Mouse (Mus musculus) limb, embryonic 11.5 days (tissue): ENCODE measurements around the gene Nhej1. TPM values are rescaled to one million over a fixed set of nuclear protein-coding genes. Genes with fewer than 3 reads are reported as not detected.

Experiments
- ATAC-seq: fragments of 200-750 bp; cut with Nextera tagmentation; 2 replicates; pipeline ENCODE4 v1.8.0; 2017; ENCODE audit warnings: low read depth; ENCODE audit not compliant: insufficient number of reproducible peaks, low FRiP score, low TSS enrichment
- DNase-seq: peaks from one replicate; pipeline ENCODE4 v3.0.0-alpha.2; 2015; ENCODE audit warnings: low spot score
- H3K27ac ChIP-seq: fragments of 300-500 bp; sonication (generic); replicated peaks from 2 replicates; pipeline ENCODE4 v1.5.1; 2014; ENCODE audit warnings: low read depth, mild to moderate bottlenecking, low read length
- H3K27me3 ChIP-seq: fragments of 300-500 bp; sonication (generic); 2 replicates; pipeline ENCODE4 v1.6.1; 2014; ENCODE audit warnings: mild to moderate bottlenecking, low read length, mixed read lengths; ENCODE audit not compliant: control insufficient read depth, insufficient read depth
- H3K36me3 ChIP-seq: fragments of 300-500 bp; sonication (generic); 2 replicates; pipeline ENCODE4 v1.6.1; 2014; ENCODE audit warnings: mild to moderate bottlenecking, low read length, moderate library complexity, mixed read lengths; ENCODE audit not compliant: control insufficient read depth, insufficient read depth
- H3K4me1 ChIP-seq: fragments of 300-500 bp; sonication (generic); 2 replicates; pipeline ENCODE4 v1.6.1; 2014; ENCODE audit warnings: low read length, mixed read lengths; ENCODE audit not compliant: control insufficient read depth, insufficient read depth
- H3K4me2 ChIP-seq: fragments of 300-500 bp; sonication (generic); 2 replicates; pipeline ENCODE4 v1.6.1; 2014; ENCODE audit warnings: low read depth, mild to moderate bottlenecking, moderate library complexity; ENCODE audit not compliant: severe bottlenecking
- H3K4me3 ChIP-seq: fragments of 300-500 bp; sonication (generic); 2 replicates; pipeline ENCODE4 v1.5.1; 2014; ENCODE audit warnings: low read depth, low read length
- H3K9ac ChIP-seq: fragments of 300-500 bp; sonication (generic); 2 replicates; pipeline ENCODE4 v1.6.1; 2014; ENCODE audit warnings: mild to moderate bottlenecking, low read length
- H3K9me3 ChIP-seq: fragments of 300-500 bp; sonication (generic); 2 replicates; pipeline ENCODE4 v1.6.1; 2016; ENCODE audit warnings: low read length; ENCODE audit not compliant: control insufficient read depth
- WGBS: fragments of 180-500 bp; shearing (Covaris S2); extraction: QIAGEN DNeasy Blood & Tissue Kit; methylation state at CpG from one replicate; pipeline ENCODE4 v1.1.7; 2014; 5-methylcytosine and 5-hydroxymethylcytosine counted together
- polyA plus RNA-seq: library from polyadenylated mRNA; unstranded; fragments of >200 nt; fragmentation: Nextera tagmentation; extraction: Ambion mirVana; gene quantifications from 2 replicates; pipeline ENCODE4 v1.2.1, GENCODE M21; 2014

The Nhej1 gene
- polyA plus RNA-seq, 1 experiment from 2014 or later = 12.7 TPM

DNA sequence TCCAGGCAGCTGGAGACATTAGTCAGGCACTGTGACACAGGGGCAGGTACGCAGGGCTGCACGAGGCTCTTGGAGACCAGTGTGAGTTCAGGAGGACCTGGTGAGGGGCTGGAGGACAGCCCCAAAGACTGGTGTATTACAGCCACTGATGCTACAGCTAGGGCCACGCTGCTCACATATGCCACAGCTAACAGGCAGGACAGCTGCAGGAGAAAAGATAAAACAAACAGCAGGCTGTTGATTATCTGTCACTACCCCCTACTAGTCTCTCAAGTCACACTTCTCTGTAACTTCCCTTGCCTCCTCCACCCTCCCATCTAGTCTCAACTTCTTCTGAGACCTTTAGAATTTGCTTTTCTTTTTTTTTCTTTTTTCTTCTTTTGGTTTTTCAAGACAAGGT, 11.7 kb upstream of the Nhej1 start:
- Histone ChIP-seq H3K4me2 (no peak overlapping the region), H3K27ac (no peak overlapping the region), H3K9me3 (no peaks in the 10 kb centered on the region), H3K4me1 (peaks cover 5% of the 10 kb centered on the region; the same call in 1 of the 2 replicates), H3K4me3 (no peak overlapping the region), H3K36me3 (peaks cover 7% of the 10 kb centered on the region; the same call in 1 of the 2 replicates), H3K27me3 (no peaks in the 10 kb centered on the region), H3K9ac (no peak overlapping the region)
- no peak for ATAC-seq
- WGBS = 54% methylated on average over 3 of the region's 3 CpGs
- DNase-seq = no peak

DNA sequence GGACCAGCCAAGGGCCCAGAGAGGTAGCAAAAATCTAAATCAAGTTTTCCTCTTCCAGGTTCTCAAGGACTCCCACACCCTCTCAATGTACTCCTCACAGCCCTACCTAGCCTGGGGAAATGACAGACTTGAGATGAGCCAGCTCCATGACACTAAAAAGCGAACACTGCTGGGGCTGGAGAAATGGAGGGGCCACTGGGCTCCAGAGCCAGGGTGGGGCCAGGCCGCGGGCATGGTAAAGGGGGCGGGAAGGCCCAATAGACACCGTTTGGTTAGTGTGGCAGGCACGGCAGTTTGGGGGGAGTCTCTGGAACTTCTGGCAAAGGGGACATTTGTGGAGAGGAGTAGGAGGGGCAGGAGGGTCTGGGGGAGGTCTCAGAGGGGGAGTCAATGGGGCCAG, 11.3 kb upstream of the Nhej1 start:
- WGBS = 67% methylated on average over 6 of the region's 6 CpGs

DNA sequence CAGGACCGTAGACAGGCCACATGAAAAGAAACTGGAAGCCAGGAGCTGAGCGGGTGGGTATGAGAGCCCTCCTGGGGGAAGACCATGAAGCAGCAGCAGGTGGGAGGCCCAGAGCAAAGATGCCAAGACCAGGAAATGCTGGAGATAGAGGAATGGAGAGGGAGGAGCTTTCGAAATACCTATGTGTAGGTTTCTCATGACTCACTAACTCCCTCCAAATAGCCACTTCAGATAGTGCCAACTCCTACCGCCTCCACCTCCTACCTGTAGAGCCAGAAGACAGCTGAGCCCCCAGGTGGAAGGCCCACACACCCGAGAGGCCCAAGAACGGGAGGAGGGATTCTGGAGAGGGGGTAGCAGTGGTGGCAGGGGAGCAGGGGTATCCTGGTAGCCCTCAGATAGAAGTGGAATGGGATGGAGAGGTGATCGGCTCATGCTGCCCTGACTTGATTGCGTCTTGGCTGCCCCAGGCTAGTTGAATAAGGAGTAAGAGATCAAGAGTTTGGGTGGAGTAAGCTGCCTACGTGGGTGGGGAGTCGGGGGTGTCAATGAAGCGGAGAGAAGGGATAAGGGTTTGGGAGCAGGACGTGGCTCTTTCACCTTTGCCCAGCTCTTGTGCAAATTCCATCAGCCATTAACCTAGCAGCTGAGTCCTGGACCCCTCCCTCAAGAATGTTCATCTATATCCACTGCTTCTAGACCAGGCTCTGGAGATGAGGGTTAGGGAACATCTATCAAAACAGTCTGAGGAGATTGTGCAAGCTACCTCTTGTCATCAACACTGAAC, 8.6 kb upstream of the Nhej1 start, which contains the start of gene Slc23a3:
TSS of gene Slc23a3 (minus strand) at position 470 of the 787 bp plus-strand sequence.
- Histone ChIP-seq H3K27ac (no peak within 1 kb of the TSS), H3K4me1 (no peaks in the 10 kb centered on the region), H3K36me3 (peaks cover 7% of the 10 kb centered on the region; the same call in 1 of the 2 replicates), H3K4me3 (no peak within 1 kb of the TSS), H3K9me3 (no peaks in the 10 kb centered on the region), H3K4me2 (no peak within 1 kb of the TSS), H3K9ac (no peak within 1 kb of the TSS), H3K27me3 (no peaks in the 10 kb centered on the region)
- ATAC-seq (no peak), DNase-seq (no peak)
- 66% methylated on average over 12 of the region's 12 CpGs for WGBS

More for the DNA sequence above, 11.3 kb upstream of the Nhej1 start:
- H3K4me2 ChIP-seq = no peak overlapping the region
- no peak overlapping the region for H3K9ac ChIP-seq
- H3K4me3 ChIP-seq = no peak overlapping the region
- peaks cover 5% of the 10 kb centered on the region; the same call in 1 of the 2 replicates for H3K4me1 ChIP-seq
- H3K27ac ChIP-seq = no peak overlapping the region
- H3K9me3 ChIP-seq = no peaks in the 10 kb centered on the region
- no peak for DNase-seq
- no peak for ATAC-seq
- H3K27me3 ChIP-seq = no peaks in the 10 kb centered on the region
- H3K36me3 ChIP-seq = peaks cover 7% of the 10 kb centered on the region; the same call in 1 of the 2 replicates

DNA sequence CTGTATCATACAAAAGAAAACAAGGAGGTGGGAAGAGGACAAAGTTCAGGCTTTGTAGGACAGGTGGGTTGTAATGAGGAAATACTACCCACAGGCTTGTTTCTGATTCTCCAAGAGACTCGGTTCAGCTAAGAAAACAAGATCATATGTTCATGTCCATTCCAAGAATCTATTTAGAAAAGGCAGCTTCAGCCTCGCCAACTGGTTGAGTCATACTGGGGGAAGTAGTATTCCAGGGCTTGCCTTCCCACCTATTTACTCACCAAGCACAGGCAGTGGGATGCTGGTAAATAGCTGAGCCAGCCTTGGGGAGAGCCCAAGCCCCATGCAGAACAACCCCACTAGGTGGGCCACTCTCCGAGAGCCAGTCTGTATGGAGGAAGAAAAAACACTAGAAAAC, 3.6 kb upstream of the Nhej1 start:
- 70% methylated on average over 3 of the region's 3 CpGs for WGBS
- Histone ChIP-seq H3K36me3 (no peaks in the 10 kb centered on the region), H3K9me3 (no peaks in the 10 kb centered on the region), H3K27ac (no peak overlapping the region), H3K4me3 (no peak overlapping the region), H3K4me1 (peaks cover 4% of the 10 kb centered on the region; the same call in 1 of the 2 replicates), H3K27me3 (no peaks in the 10 kb centered on the region), H3K4me2 (no peak overlapping the region), H3K9ac (no peak overlapping the region)
- ATAC-seq (no peak), DNase-seq (no peak)

GRCm38 (mm10) chr1:75125418-75125817, 418 bp upstream of the Nhej1 start:
- peak overlapping the region; percentile 71 for H3K9ac ChIP-seq
- H3K27me3 ChIP-seq = no peaks in the 10 kb centered on the region
- no peak for ATAC-seq
- 35% methylated on average over 5 of the region's 5 CpGs for WGBS
- no peak for DNase-seq
- peaks cover 4% of the 10 kb centered on the region; the same call in 1 of the 2 replicates for H3K4me1 ChIP-seq
- H3K9me3 ChIP-seq = no peaks in the 10 kb centered on the region
- peak overlapping the region; percentile 54 for H3K4me3 ChIP-seq
- peak overlapping the region; percentile 94 for H3K27ac ChIP-seq
- H3K36me3 ChIP-seq = no peaks in the 10 kb centered on the region
- peak overlapping the region; percentile 51 for H3K4me2 ChIP-seq

GRCm38 (mm10) chr1:75122211-75122610, 2.8 kb downstream of the Nhej1 start:
- Histone ChIP-seq H3K27me3 (no peaks in the 10 kb centered on the region), H3K4me2 (no peak overlapping the region), H3K9me3 (no peaks in the 10 kb centered on the region), H3K9ac (no peak overlapping the region), H3K4me1 (peaks cover 4% of the 10 kb centered on the region; the same call in 1 of the 2 replicates), H3K27ac (no peak overlapping the region), H3K36me3 (no peaks in the 10 kb centered on the region), H3K4me3 (no peak overlapping the region)
- 81% methylated on average over 3 of the region's 3 CpGs for WGBS
- ATAC-seq (no peak), DNase-seq (no peak)

DNA sequence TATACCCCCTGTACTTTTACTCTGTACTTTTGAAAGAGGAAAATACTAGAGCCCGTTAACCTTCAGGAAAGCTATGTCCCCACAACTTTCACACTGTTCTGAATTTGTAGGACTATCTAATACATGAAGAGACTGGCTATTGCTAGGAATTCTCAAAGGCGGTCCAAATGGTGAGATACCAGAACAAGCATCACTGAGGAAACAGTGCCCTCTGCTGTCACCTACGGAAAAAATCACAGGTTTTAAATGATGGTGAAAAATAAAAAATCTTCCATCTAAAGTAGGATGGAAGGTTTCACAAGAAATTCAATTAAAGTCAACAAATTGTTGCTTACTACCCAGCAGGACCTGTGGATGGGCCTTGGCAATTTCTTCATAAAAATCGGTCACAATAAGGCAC, 72.9 kb downstream of the Nhej1 start:
- no peak for ATAC-seq
- Histone ChIP-seq H3K9ac (no peak overlapping the region), H3K27me3 (no peaks in the 10 kb centered on the region), H3K4me1 (no peaks in the 10 kb centered on the region), H3K27ac (no peak overlapping the region), H3K36me3 (no peaks in the 10 kb centered on the region), H3K9me3 (no peaks in the 10 kb centered on the region), H3K4me3 (no peak overlapping the region), H3K4me2 (no peak overlapping the region)
- WGBS = 27% methylated on average over 4 of the region's 4 CpGs
- DNase-seq = no peak

DNA sequence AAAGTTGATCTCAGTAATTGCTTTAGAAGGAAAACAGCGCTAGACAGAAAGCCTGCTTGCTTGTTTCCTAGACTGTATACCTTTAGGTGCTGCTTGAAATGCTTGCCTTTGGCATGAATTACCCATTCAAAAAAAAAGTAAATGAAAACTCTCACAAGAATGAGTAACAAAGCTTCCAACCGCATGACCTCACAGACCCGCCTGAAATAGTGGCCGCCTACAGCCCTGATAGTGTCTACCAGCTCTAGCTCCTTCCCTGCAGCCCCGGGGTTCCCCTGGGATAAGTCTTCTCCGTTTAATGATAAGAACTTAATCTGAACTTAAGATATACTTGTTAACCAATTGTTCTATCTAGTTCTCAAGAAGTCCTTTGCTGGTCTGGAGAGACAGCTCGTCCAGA, 73.6 kb downstream of the Nhej1 start:
- Histone ChIP-seq H3K9me3 (no peaks in the 10 kb centered on the region), H3K36me3 (no peaks in the 10 kb centered on the region), H3K4me2 (no peak overlapping the region), H3K27ac (no peak overlapping the region), H3K4me3 (no peak overlapping the region), H3K9ac (no peak overlapping the region), H3K27me3 (no peaks in the 10 kb centered on the region), H3K4me1 (no peaks in the 10 kb centered on the region)
- ATAC-seq (no peak), DNase-seq (no peak)
- WGBS = 81% methylated on average over 7 of the region's 7 CpGs
